Mouse (Mus musculus): ENCODE data around the gene Chgb. TPM values are rescaled to one million over a fixed set of nuclear protein-coding genes. Genes with fewer than 3 reads are reported as not detected.

Chgb gene
- polyA plus RNA-seq (2014; fragmentation: Illumina TruSeq; extraction: RNeasy Lipid Tissue Mini Kit (QIAGEN cat#74804); ENCODE audit: low read depth, low replicate concordance) = 48.4 TPM

DNA sequence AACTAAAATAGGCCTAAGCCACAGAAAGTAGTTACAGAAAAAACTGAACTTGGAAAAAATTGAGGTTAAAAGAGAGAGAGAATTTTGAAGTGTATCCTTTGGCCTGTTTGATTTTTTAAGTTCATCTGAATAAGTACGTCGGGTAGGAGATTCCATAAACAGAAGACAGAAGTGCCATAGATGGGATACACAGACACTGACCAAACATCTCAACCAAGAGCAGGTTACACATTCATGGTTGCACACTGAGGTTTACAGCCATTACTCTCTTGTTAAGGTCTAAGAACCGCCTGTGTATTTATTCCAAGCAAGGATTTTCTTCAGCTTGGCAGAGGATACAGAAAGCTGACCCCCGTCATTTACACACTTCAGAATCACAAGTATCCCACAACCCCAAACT lies at the start of gene Chgb:
Gene Chgb (plus strand): TSS at position 301 of the 400 bp plus-strand sequence.

DNA sequence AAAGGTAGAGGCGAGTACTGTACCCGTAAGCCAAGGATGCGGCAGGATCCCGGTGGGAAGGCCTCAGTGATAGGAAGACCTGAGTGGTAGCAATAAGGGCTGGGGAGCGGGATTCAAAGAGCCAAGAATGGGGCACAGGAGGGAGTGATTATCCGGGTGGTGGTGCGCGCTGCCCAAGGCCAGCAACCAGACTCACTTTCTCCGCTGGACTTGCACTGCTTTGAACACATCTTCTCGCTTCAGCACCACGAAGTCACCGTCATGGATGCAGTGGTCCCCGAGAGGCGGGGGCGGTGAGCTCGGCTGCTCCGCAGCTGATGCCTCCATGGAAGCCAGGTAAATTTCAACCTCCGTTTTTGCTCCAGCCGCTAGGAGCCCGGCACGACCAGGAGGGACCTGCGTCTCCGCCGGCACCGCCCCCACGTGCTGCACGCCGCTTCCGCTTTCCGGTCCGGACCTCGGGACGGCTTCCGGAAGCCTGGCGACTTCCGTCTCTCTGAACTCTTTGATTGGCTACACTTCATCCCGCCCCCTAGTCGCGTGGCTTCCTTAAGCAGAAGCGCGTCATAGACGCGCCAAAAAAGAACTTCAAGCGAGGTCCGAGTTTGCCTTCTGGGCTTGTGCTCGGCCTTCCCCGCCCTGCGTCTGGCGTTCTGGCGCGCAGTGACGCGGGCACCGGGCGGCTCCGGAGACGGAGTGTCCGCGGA lies 34.7 kb downstream of the Chgb start, which contains the start of the genes Trmt6 and Mcm8:
Gene Trmt6 (minus strand): TSS at position 448 of the 707 bp plus-strand sequence.
Gene Mcm8 (plus strand): TSS at position 534 of the 707 bp plus-strand sequence.

Other genes starting within 250 kb of the Chgb start
- gene Gpcpd1, start 193.5 kb upstream of the Chgb start, polyA plus RNA-seq (2014; fragmentation: Illumina TruSeq; extraction: RNeasy Lipid Tissue Mini Kit (QIAGEN cat#74804); ENCODE audit: low read depth, low replicate concordance) = 131 TPM
- gene Shld1, start 94.3 kb upstream of the Chgb start, polyA plus RNA-seq (2014; fragmentation: Illumina TruSeq; extraction: RNeasy Lipid Tissue Mini Kit (QIAGEN cat#74804); ENCODE audit: low read depth, low replicate concordance) = 3.0 TPM
- 35.7 TPM for gene Trmt6, start 34.8 kb downstream of the Chgb start, polyA plus RNA-seq (2014; fragmentation: Illumina TruSeq; extraction: RNeasy Lipid Tissue Mini Kit (QIAGEN cat#74804); ENCODE audit: low read depth, low replicate concordance)
- 5.5 TPM for gene Mcm8, start 34.9 kb downstream of the Chgb start, polyA plus RNA-seq (2014; fragmentation: Illumina TruSeq; extraction: RNeasy Lipid Tissue Mini Kit (QIAGEN cat#74804); ENCODE audit: low read depth, low replicate concordance)
- gene Crls1, start 65.4 kb downstream of the Chgb start, polyA plus RNA-seq (2014; fragmentation: Illumina TruSeq; extraction: RNeasy Lipid Tissue Mini Kit (QIAGEN cat#74804); ENCODE audit: low read depth, low replicate concordance) = 133 TPM
- 1.9 TPM for gene Lrrn4, start 99.6 kb downstream of the Chgb start, polyA plus RNA-seq (2014; fragmentation: Illumina TruSeq; extraction: RNeasy Lipid Tissue Mini Kit (QIAGEN cat#74804); ENCODE audit: low read depth, low replicate concordance)
- gene Fermt1, start 164.6 kb downstream of the Chgb start, polyA plus RNA-seq (2014; fragmentation: Illumina TruSeq; extraction: RNeasy Lipid Tissue Mini Kit (QIAGEN cat#74804); ENCODE audit: low read depth, low replicate concordance) = 39.6 TPM